8 mouse cellular contexts compared by ENCODE assay signal in the genomic region with DNA sequence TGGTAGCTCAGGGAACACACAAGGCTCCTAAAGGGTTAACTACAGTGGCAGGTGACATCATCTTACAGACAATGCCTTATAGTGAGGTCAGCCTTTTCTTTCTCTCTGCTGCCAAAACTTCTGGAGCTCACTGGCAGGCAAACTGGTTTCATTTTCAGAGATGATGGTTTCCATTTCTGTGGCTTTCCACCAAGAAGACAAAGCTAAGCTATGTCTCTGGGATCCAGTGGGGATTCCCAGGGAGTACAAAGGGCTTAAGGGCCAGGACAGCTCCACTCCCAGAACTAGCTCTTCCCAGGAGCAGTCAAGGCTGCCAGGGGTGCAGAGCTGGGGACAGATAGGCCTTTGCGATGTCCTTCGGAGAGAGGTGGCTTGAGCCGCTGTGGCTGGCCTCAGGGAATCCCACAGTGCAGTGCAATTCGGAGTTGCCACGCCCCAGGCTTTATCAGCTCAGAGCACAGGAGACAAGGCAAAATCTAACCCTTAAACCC. TPM values are rescaled to one million over a fixed set of nuclear protein-coding genes. Genes with fewer than 3 reads are reported as not detected.
DNase-seq lines count a peak whose midpoint lies in the region; ATAC-seq and TF ChIP-seq lines count a peak whose summit lies in the region.

No protein-coding gene starts in this region.

- H3K9ac ChIP-seq in forebrain, embryonic 14.5 days (ENCODE audit: low read length), result peak overlapping the region; percentile 25; the same call in 1 of the 2 replicates
- H3K9ac ChIP-seq in intestine, postnatal 0 days (ENCODE audit: low read depth, low read length), result no peak overlapping the region

- peaks cover 50% of the 10 kb centered on the region for H3K79me2 ChIP-seq in C2C12 (ENCODE audit: control insufficient read depth, insufficient read depth)

- no peak overlapping the region for H3K27ac ChIP-seq in forebrain, embryonic 14.5 days (ENCODE audit: low read depth, low read length)
- peak overlapping the region; percentile 72 for H3K27ac ChIP-seq in intestine, postnatal 0 days (ENCODE audit: low read depth, low read length)

- peaks cover 14% of the 10 kb centered on the region for H3K79me3 ChIP-seq in C2C12 (ENCODE audit: low read depth)

- peaks cover 32% of the 10 kb centered on the region for H3K36me3 ChIP-seq in C2C12 (ENCODE audit: control insufficient read depth, insufficient read depth)
- H3K36me3 ChIP-seq in forebrain, embryonic 14.5 days (ENCODE audit: control insufficient read depth, insufficient read depth, low read length), result peaks cover 19% of the 10 kb centered on the region
- peaks cover 26% of the 10 kb centered on the region; the same call in 1 of the 2 replicates for H3K36me3 ChIP-seq in intestine, postnatal 0 days (ENCODE audit: control insufficient read depth, insufficient read depth)

- H3ac ChIP-seq in C2C12 (ENCODE audit: control insufficient read depth, insufficient read length, low read depth), result peak overlapping the region; percentile 39

- ATAC-seq in forebrain, embryonic 14.5 days, result no peak
- ATAC-seq in intestine, postnatal 0 days, result no peak

- WGBS in forebrain, embryonic 14.5 days, result 46% methylated on average over 5 of the region's 5 CpGs
- WGBS in intestine, postnatal 0 days, result 35% methylated on average over 5 of the region's 5 CpGs

- peak; percentile 14 for DNase-seq in adrenal gland, adult 8-10 months
- DNase-seq in adrenal gland, postnatal 4 days (ENCODE audit: low spot score in 2 of 2), result no peak
- DNase-seq in forebrain, embryonic 14.5 days (ENCODE audit: low spot score), result no peak
- DNase-seq in right cerebral cortex, postnatal 36 days (ENCODE audit: low spot score in 2 of 2), result no peak
- DNase-seq in urinary bladder, adult 18-20 months (ENCODE audit: low spot score in 2 of 2), result no peak
- DNase-seq in gastrocnemius, adult 8-10 months (ENCODE audit: low spot score in 2 of 2), result no peak

- no peaks in the 10 kb centered on the region for H3K9me3 ChIP-seq in forebrain, embryonic 14.5 days (replicated peaks; ENCODE audit: control insufficient read depth, low read length)
- H3K9me3 ChIP-seq in intestine, postnatal 0 days (ENCODE audit: control insufficient read depth), result no peaks in the 10 kb centered on the region

- 0 out of 2 replicates have a peak overlapping the region, but pooled peaks have one; percentile 10 for H3K4me2 ChIP-seq in forebrain, embryonic 14.5 days (ENCODE audit: low read length)
- 0 out of 2 replicates have a peak overlapping the region, but pooled peaks have one; percentile 25 for H3K4me2 ChIP-seq in intestine, postnatal 0 days (replicated peaks; ENCODE audit: low read depth)

- no peaks in the 10 kb centered on the region for H3K27me3 ChIP-seq in C2C12 (ENCODE audit: control insufficient read depth, insufficient read depth, insufficient read length)
- no peaks in the 10 kb centered on the region for H3K27me3 ChIP-seq in forebrain, embryonic 14.5 days (replicated peaks; ENCODE audit: control insufficient read depth, insufficient read depth, low read length)
- H3K27me3 ChIP-seq in intestine, postnatal 0 days (replicated peaks; ENCODE audit: control insufficient read depth, insufficient read depth, low read length), result no peaks in the 10 kb centered on the region

- no peak overlapping the region for H3K4me3 ChIP-seq in C2C12 (ENCODE audit: insufficient read depth, poor library complexity, severe bottlenecking)
- H3K4me3 ChIP-seq in forebrain, embryonic 14.5 days (ENCODE audit: low read depth, low read length), result no peak overlapping the region
- no peak overlapping the region for H3K4me3 ChIP-seq in intestine, postnatal 0 days (ENCODE audit: low read depth, low read length)

- peaks cover 33% of the 10 kb centered on the region for H3K4me1 ChIP-seq in forebrain, embryonic 14.5 days (ENCODE audit: control insufficient read depth, insufficient read depth, low read length)
- H3K4me1 ChIP-seq in intestine, postnatal 0 days (replicated peaks; ENCODE audit: control insufficient read depth, insufficient read depth, low read length), result peaks cover 34% of the 10 kb centered on the region

- no peak for TF ChIP-seq CTCF in C2C12 (IDR thresholded peaks at IDR 0.05; ENCODE audit: control insufficient read depth, insufficient read depth, insufficient read length)
- TF ChIP-seq CTCF in intestine, postnatal 0 days (IDR thresholded peaks at IDR 0.05; ENCODE audit: low read depth), result no peak

TF ChIP-seq in C2C12, 6 proteins besides CTCF, POLR2A, EP300 and RAD21:
- no peak for TF ChIP-seq USF1 (IDR thresholded peaks at IDR 0.05; ENCODE audit: low read depth)
- no peak for TF ChIP-seq MYOD1 (IDR thresholded peaks at IDR 0.05; ENCODE audit: control insufficient read depth, insufficient read length, low read depth)
- no peak for TF ChIP-seq MYOG (IDR thresholded peaks at IDR 0.05; ENCODE audit: control insufficient read depth, extremely low read depth, insufficient read length)
- no peak for TF ChIP-seq CEBPB (IDR thresholded peaks at IDR 0.05; ENCODE audit: low read depth)
- no peak for TF ChIP-seq FOSL1 (IDR thresholded peaks at IDR 0.05; ENCODE audit: insufficient read depth, low read length, poor library complexity, severe bottlenecking)
- TF ChIP-seq MAX (IDR thresholded peaks at IDR 0.05), result no peak

RNA-seq across cellular contexts. Expression of a gene that starts 23.5 kb away (rescaled TPM):
- 10 to 100 TPM; 47.6 to 55.2 (median 53.4) TPM for total RNA-seq in adrenal gland, adult 8-10 months (2022)
- total RNA-seq in adrenal gland, postnatal 4 days (2021), result 10 to 100 TPM; 42.4 to 45.9 TPM
- 44.1 TPM for polyA plus RNA-seq in C2C12 (2012; fragmentation: generic; extraction: Trizol)
- polyA plus RNA-seq in forebrain, embryonic 14.5 days (2014; fragmentation: Nextera tagmentation; extraction: Ambion mirVana), result 13.1 and 16.0 TPM in 2 replicates
- polyA plus RNA-seq in intestine, postnatal 0 days (2015; fragmentation: Nextera tagmentation; extraction: Ambion mirVana), result 21.7 and 24.0 TPM in 2 replicates
- 1 to 10 TPM; 2.7 to 4.5 (median 3.0) TPM for total RNA-seq in gastrocnemius, adult 8-10 months (2022)

RNA-seq across cellular contexts. Expression of a gene that starts 26.1 kb away (rescaled TPM):
- 10 to 100 TPM; 12.8 to 21.7 (median 17.5) TPM for total RNA-seq in adrenal gland, adult 8-10 months (2022)
- total RNA-seq in adrenal gland, postnatal 4 days (2021), result 10 to 100 TPM; 25.9 to 26.3 TPM
- 5.5 TPM for polyA plus RNA-seq in C2C12 (2012; fragmentation: generic; extraction: Trizol)
- polyA plus RNA-seq in forebrain, embryonic 14.5 days (2014; fragmentation: Nextera tagmentation; extraction: Ambion mirVana), result 1.7 TPM in 2 replicates
- polyA plus RNA-seq in intestine, postnatal 0 days (2015; fragmentation: Nextera tagmentation; extraction: Ambion mirVana), result 3.8 and 4.0 TPM in 2 replicates
- total RNA-seq in gastrocnemius, adult 8-10 months (2022), result 1 to 10 TPM in 3 of 4 experiments, under 1 TPM in 1; 0.80 to 1.3 (median 1.1) TPM

RNA-seq across cellular contexts. Expression of a gene that starts 42.4 kb away (rescaled TPM):
- total RNA-seq in adrenal gland, adult 8-10 months (2022), result 1 to 10 TPM in 3 of 4 experiments, under 1 TPM in 1; 0.93 to 3.5 (median 1.6) TPM
- 1 to 10 TPM; 3.1 TPM for total RNA-seq in adrenal gland, postnatal 4 days (2021)
- polyA plus RNA-seq in C2C12 (2012; fragmentation: generic; extraction: Trizol), result 1.0 TPM
- 7.0 and 7.1 TPM in 2 replicates for polyA plus RNA-seq in forebrain, embryonic 14.5 days (2014; fragmentation: Nextera tagmentation; extraction: Ambion mirVana)
- 1.0 and 1.2 TPM in 2 replicates for polyA plus RNA-seq in intestine, postnatal 0 days (2015; fragmentation: Nextera tagmentation; extraction: Ambion mirVana)
- under 1 TPM; 0.12 to 0.34 (median 0.26) TPM for total RNA-seq in gastrocnemius, adult 8-10 months (2022)

Comparison
In these comparisons a context has a peak if more than half of its experiments do, and no peak if none do; other contexts are left out.
1. RNA of a gene that starts 23.5 kb away (total RNA-seq): 47.6 to 55.2 TPM in adrenal gland, adult 8-10 months and 42.4 to 45.9 TPM in adrenal gland, postnatal 4 days; 2.7 to 4.5 TPM in gastrocnemius, adult 8-10 months; every median in the first group is over 4 times any median in the second.
2. RNA of a gene that starts 26.1 kb away (total RNA-seq): 25.9 to 26.3 TPM in adrenal gland, postnatal 4 days and 12.8 to 21.7 TPM in adrenal gland, adult 8-10 months; 0.80 to 1.3 TPM in gastrocnemius, adult 8-10 months; every median in the first group is over 4 times any median in the second.